Mouse (Mus musculus): ENCODE results near the gene Prkcz. TPM values are rescaled to one million over a fixed set of nuclear protein-coding genes. Genes with fewer than 3 reads are reported as not detected.

The Prkcz gene
- polyA plus RNA-seq, 1 experiment from 2014 or later: 32.8 TPM

DNA sequence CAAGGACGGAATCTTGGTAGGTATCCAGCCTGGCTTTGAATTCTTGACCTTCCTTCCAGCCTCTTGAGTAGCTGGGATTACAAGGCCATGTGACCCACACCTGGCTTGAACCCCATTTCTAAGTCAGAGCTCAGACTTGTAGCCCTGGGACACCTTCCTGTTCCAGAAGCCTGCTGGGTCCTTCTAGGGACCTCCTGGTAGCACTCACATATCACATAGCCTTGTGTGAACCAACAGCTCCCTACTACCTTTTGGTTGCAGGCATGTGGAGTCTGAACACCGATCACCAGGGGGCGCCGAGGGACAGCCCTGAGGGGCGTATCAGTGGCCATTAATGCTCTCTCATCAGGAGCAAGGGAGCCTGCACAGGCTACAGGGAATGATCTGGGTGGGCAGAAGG is 92.8 kb downstream of the Prkcz start:
- Histone ChIP-seq H3K4me2 (ENCODE audit: low read depth, low read length) (no peak overlapping the region), H3K4me1 (ENCODE audit: control insufficient read depth, insufficient read depth, low read length) (peaks cover 14% of the 10 kb centered on the region), H3K4me3 (ENCODE audit: low read length) (no peak overlapping the region), H3K9ac (ENCODE audit: low read depth, low read length) (no peak overlapping the region), H3K36me3 (ENCODE audit: control insufficient read depth, insufficient read depth, low read length) (no peaks in the 10 kb centered on the region), H3K9me3 (ENCODE audit: control insufficient read depth, low read length) (no peaks in the 10 kb centered on the region), H3K27me3 (replicated peaks; ENCODE audit: control insufficient read depth, insufficient read depth, low read length) (no peaks in the 10 kb centered on the region), H3K27ac (ENCODE audit: low read length) (peak overlapping the region; percentile 55; the same call in 1 of the 2 replicates)
- 36% methylated on average over 5 of the region's 5 CpGs for WGBS
- ATAC-seq: peak; percentile 50; the same call in 1 of the 2 replicates

- Histone ChIP-seq H3K27ac (ENCODE audit: low read length) (peak overlapping the region; percentile 55), H3K4me2 (ENCODE audit: low read depth, low read length) (no peak overlapping the region), H3K9me3 (ENCODE audit: control insufficient read depth, low read length) (no peaks in the 10 kb centered on the region), H3K9ac (ENCODE audit: low read depth, low read length) (no peak overlapping the region), H3K36me3 (ENCODE audit: control insufficient read depth, insufficient read depth, low read length) (no peaks in the 10 kb centered on the region), H3K4me1 (ENCODE audit: control insufficient read depth, insufficient read depth, low read length) (peaks cover 14% of the 10 kb centered on the region), H3K4me3 (ENCODE audit: low read length) (no peak overlapping the region), H3K27me3 (replicated peaks; ENCODE audit: control insufficient read depth, insufficient read depth, low read length) (no peaks in the 10 kb centered on the region)
- 55% methylated on average over 12 of the region's 12 CpGs for WGBS
- ATAC-seq: peak; percentile 74
These were observed 93.5 kb downstream of the Prkcz start for GRCm38 (mm10) chr4:155267639-155268175.

DNA sequence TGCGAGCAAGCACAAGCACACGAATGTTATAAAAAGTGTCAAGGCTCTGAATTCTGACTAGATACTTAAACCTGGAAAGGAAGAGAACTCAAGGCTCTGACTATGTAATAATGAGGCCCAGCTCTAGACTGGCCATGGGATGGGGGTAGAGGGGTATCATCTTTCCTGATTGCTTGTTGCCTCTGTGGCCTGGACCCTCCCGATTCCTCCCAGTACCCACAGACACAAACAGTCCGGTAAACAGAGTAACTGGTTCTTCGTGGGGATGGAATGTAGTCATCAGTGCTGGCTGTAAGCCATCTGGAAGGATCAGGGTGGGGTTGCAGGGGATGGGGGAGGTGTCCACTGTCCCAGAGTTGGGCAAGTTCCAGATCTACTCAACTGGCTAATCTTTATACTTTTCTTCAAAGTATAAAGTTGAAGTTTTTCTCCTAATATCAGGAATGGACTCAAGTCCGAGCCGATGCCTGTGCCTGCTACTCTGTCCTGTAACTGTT is 94.1 kb downstream of the Prkcz start:
- Histone ChIP-seq H3K27me3 (replicated peaks; ENCODE audit: control insufficient read depth, insufficient read depth, low read length) (no peaks in the 10 kb centered on the region), H3K4me3 (ENCODE audit: low read length) (no peak overlapping the region), H3K36me3 (ENCODE audit: control insufficient read depth, insufficient read depth, low read length) (no peaks in the 10 kb centered on the region), H3K9ac (ENCODE audit: low read depth, low read length) (no peak overlapping the region), H3K9me3 (ENCODE audit: control insufficient read depth, low read length) (no peaks in the 10 kb centered on the region), H3K27ac (ENCODE audit: low read length) (peak overlapping the region; percentile 55), H3K4me1 (ENCODE audit: control insufficient read depth, insufficient read depth, low read length) (peaks cover 14% of the 10 kb centered on the region), H3K4me2 (ENCODE audit: low read depth, low read length) (no peak overlapping the region)
- 53% methylated on average over 7 of the region's 7 CpGs for WGBS
- ATAC-seq: no peak

DNA sequence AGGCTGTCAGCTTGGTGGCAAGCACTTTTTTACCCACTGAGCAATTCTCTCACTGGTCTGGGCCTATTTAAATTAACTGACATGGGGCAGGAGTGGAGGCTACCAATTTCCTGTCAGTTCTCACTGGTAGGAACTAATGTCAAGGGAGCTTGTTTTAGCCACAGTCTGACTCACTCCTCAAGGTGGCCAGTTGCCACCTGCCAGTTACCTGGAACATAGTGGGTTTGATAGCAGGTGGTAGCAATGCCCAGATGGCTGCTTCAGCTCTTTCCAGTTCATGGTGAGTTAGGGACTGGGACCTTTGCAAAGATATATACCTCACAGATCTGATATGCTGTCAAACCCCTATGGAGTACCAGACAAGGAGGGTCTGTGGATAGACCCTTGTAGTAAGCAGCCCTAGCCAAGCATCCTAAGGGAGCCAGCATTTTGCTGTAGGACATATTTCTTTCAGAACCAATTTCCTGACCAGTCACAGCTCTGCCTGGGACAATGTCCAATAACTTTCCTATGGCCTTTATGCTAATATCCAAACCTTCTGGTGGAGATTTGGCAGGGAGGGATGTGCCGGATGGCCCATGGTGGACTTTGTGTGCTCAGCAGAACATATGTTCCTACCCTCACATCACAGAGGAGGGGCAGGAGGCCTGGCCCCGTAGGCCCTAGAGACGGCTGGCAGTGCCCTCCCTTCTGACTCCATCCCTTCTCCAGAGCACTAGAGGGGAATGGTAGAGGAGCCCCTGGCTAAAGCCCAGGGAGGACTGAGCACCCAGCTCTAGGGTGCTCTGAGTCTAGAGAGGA is 96.4 kb downstream of the Prkcz start:
- no peak for ATAC-seq
- no peak overlapping the region for H3K9ac ChIP-seq (ENCODE audit: low read depth, low read length)
- H3K27me3 ChIP-seq (replicated peaks; ENCODE audit: control insufficient read depth, insufficient read depth, low read length): no peaks in the 10 kb centered on the region
- 86% methylated on average over 3 of the region's 3 CpGs for WGBS
- peaks cover 14% of the 10 kb centered on the region for H3K4me1 ChIP-seq (ENCODE audit: control insufficient read depth, insufficient read depth, low read length)
- no peaks in the 10 kb centered on the region; the same call in 1 of the 2 replicates for H3K9me3 ChIP-seq (ENCODE audit: control insufficient read depth, low read length)
- H3K4me2 ChIP-seq (ENCODE audit: low read depth, low read length): no peak overlapping the region
- H3K4me3 ChIP-seq (ENCODE audit: low read length): no peak overlapping the region
- no peak overlapping the region for H3K27ac ChIP-seq (ENCODE audit: low read length)
- H3K36me3 ChIP-seq (ENCODE audit: control insufficient read depth, insufficient read depth, low read length): peaks cover 4% of the 10 kb centered on the region

GRCm38 (mm10) chr4:155252253-155252652 is 108.9 kb downstream of the Prkcz start:
- no peak for ATAC-seq
- no peaks in the 10 kb centered on the region for H3K27me3 ChIP-seq (replicated peaks; ENCODE audit: control insufficient read depth, insufficient read depth, low read length)
- H3K27ac ChIP-seq (ENCODE audit: low read length): no peak overlapping the region
- H3K9me3 ChIP-seq (ENCODE audit: control insufficient read depth, low read length): no peaks in the 10 kb centered on the region
- H3K4me3 ChIP-seq (ENCODE audit: low read length): no peak overlapping the region
- H3K4me1 ChIP-seq (ENCODE audit: control insufficient read depth, insufficient read depth, low read length): peaks cover 18% of the 10 kb centered on the region
- no peaks in the 10 kb centered on the region for H3K36me3 ChIP-seq (ENCODE audit: control insufficient read depth, insufficient read depth, low read length)
- H3K9ac ChIP-seq (ENCODE audit: low read depth, low read length): peak overlapping the region; percentile 40; the same call in 1 of the 2 replicates
- WGBS: 86% methylated on average over 6 of the region's 6 CpGs
- H3K4me2 ChIP-seq (ENCODE audit: low read depth, low read length): no peak overlapping the region

- 48% methylated on average over 3 of the region's 3 CpGs for WGBS
- ATAC-seq: no peak
- peak overlapping the region; percentile 92 for H3K4me2 ChIP-seq (ENCODE audit: low read depth, low read length)
- H3K27ac ChIP-seq (ENCODE audit: low read length): peak overlapping the region; percentile 99
- H3K9me3 ChIP-seq (ENCODE audit: control insufficient read depth, low read length): no peaks in the 10 kb centered on the region
- peaks cover 18% of the 10 kb centered on the region for H3K4me1 ChIP-seq (ENCODE audit: control insufficient read depth, insufficient read depth, low read length)
- H3K9ac ChIP-seq (ENCODE audit: low read depth, low read length): peak overlapping the region; percentile 86; the same call in 1 of the 2 replicates
- H3K27me3 ChIP-seq (replicated peaks; ENCODE audit: control insufficient read depth, insufficient read depth, low read length): no peaks in the 10 kb centered on the region
- H3K36me3 ChIP-seq (ENCODE audit: control insufficient read depth, insufficient read depth, low read length): no peaks in the 10 kb centered on the region
- 0 out of 2 replicates have a peak overlapping the region, but pooled peaks have one; percentile 63 for H3K4me3 ChIP-seq (ENCODE audit: low read length)
These were observed 110.0 kb downstream of the Prkcz start for GRCm38 (mm10) chr4:155251147-155251546.

- Histone ChIP-seq H3K4me3 (ENCODE audit: low read length) (peak overlapping the region; percentile 63), H3K9ac (ENCODE audit: low read depth, low read length) (peak overlapping the region; percentile 86), H3K27me3 (replicated peaks; ENCODE audit: control insufficient read depth, insufficient read depth, low read length) (no peaks in the 10 kb centered on the region), H3K36me3 (ENCODE audit: control insufficient read depth, insufficient read depth, low read length) (no peaks in the 10 kb centered on the region), H3K4me1 (ENCODE audit: control insufficient read depth, insufficient read depth, low read length) (peaks cover 23% of the 10 kb centered on the region), H3K4me2 (ENCODE audit: low read depth, low read length) (peak overlapping the region; percentile 92), H3K9me3 (ENCODE audit: control insufficient read depth, low read length) (no peaks in the 10 kb centered on the region), H3K27ac (ENCODE audit: low read length) (peak overlapping the region; percentile 99)
- ATAC-seq: peak; percentile 40
- 8% methylated on average over 23 of the region's 23 CpGs for WGBS
These were observed 110.6 kb downstream of the Prkcz start for GRCm38 (mm10) chr4:155250361-155251117.

DNA sequence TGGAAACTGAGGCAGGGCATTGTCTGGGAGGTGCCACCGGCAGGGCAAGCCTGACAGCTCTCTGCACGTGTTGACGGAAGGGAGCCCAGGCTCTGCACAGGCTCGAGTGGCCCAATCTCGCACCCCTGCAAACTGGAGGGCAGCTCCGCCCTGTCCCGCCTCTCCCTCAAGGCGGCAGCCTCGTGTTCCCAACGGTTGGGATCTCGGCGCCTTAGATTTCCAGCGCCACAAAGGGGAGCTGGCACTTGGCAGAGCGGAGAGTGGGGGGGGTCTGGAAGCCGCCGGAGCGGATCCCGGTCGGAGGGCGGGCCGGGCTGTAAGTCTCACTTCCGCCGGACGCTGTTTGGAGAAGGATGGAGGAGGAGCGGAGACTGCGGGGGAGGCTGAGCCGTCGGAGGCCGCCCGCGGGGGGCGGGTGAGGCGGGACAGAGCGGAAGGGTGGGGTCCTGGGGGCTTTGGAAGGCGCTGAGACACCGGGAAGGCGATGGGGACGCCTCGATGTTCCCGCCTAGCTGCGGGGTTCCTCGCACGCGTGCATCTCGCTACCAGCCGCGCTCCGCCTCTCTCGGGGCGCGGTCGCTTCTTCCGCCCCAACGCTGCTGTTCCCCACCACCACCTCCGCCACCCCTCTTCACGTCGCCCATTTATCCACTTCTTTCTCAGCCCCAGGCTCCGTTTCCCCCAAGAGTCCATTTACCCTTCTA is 111.4 kb downstream of the Prkcz start, which contains the start of gene Faap20:
Faap20 (plus strand) TSS at position 155 of the 704 bp plus-strand sequence.
- peaks cover 23% of the 10 kb centered on the region for H3K4me1 ChIP-seq (ENCODE audit: control insufficient read depth, insufficient read depth, low read length)
- peak; percentile 89 for ATAC-seq
- peak within 1 kb of the TSS; percentile 63 for H3K4me3 ChIP-seq (ENCODE audit: low read length)
- peak within 1 kb of the TSS; percentile 92 for H3K4me2 ChIP-seq (ENCODE audit: low read depth, low read length)
- no peaks in the 10 kb centered on the region for H3K9me3 ChIP-seq (ENCODE audit: control insufficient read depth, low read length)
- H3K27ac ChIP-seq (ENCODE audit: low read length): peak within 1 kb of the TSS; percentile 99
- peak within 1 kb of the TSS; percentile 86 for H3K9ac ChIP-seq (ENCODE audit: low read depth, low read length)
- WGBS: under 1% methylated on average over 47 of the region's 58 CpGs
- no peaks in the 10 kb centered on the region for H3K27me3 ChIP-seq (replicated peaks; ENCODE audit: control insufficient read depth, insufficient read depth, low read length)
- H3K36me3 ChIP-seq (ENCODE audit: control insufficient read depth, insufficient read depth, low read length): no peaks in the 10 kb centered on the region

All from intestine, embryonic 16.5 days (tissue).